Mouse (Mus musculus) limb, embryonic 14.5 days (tissue): ENCODE data around the gene Dscaml1. TPM values are rescaled to one million over a fixed set of nuclear protein-coding genes. Genes with fewer than 3 reads are reported as not detected.

Experiments used
- ATAC-seq: fragments of 200-750 bp; cut with Nextera tagmentation; 2 replicates; pipeline ENCODE4 v1.8.0; 2017; ENCODE audit warnings: low read depth, moderate number of reproducible peaks, moderate TSS enrichment; ENCODE audit not compliant: low FRiP score
- DNase-seq: peaks from one replicate; pipeline ENCODE4 v3.0.0-alpha.2; 2015; ENCODE audit warnings: low spot score
- H3K27ac ChIP-seq: fragments of 300-500 bp; sonication (generic); replicated peaks from 2 replicates; pipeline ENCODE4 v1.5.1; 2014; ENCODE audit warnings: low read depth, mild to moderate bottlenecking, low read length, moderate library complexity, mixed read lengths
- H3K27me3 ChIP-seq: fragments of 300-500 bp; sonication (generic); 2 replicates; pipeline ENCODE4 v1.6.1; 2014; ENCODE audit warnings: low read length, mixed read lengths; ENCODE audit not compliant: control insufficient read depth, insufficient read depth
- H3K36me3 ChIP-seq: fragments of 300-500 bp; sonication (generic); 2 replicates; pipeline ENCODE4 v1.6.1; 2014; ENCODE audit warnings: mild to moderate bottlenecking, low read length, moderate library complexity, mixed read lengths; ENCODE audit not compliant: control insufficient read depth, insufficient read depth
- H3K4me1 ChIP-seq: fragments of 300-500 bp; sonication (generic); 2 replicates; pipeline ENCODE4 v1.6.1; 2014; ENCODE audit warnings: antibody characterized with exemption, low read length, mixed read lengths; ENCODE audit not compliant: control insufficient read depth, insufficient read depth
- H3K4me2 ChIP-seq: fragments of 300-500 bp; sonication (generic); replicated peaks from 2 replicates; pipeline ENCODE4 v1.6.1; 2014; ENCODE audit warnings: low read depth, mild to moderate bottlenecking, low read length, moderate library complexity; ENCODE audit not compliant: severe bottlenecking
- H3K4me3 ChIP-seq: fragments of 300-500 bp; sonication (generic); replicated peaks from 2 replicates; pipeline ENCODE4 v1.5.1; 2014; ENCODE audit warnings: low read length
- H3K9ac ChIP-seq: fragments of 300-500 bp; sonication (generic); 2 replicates; pipeline ENCODE4 v1.6.1; 2014; ENCODE audit warnings: mild to moderate bottlenecking, low read depth, low read length, moderate library complexity; ENCODE audit not compliant: severe bottlenecking
- H3K9me3 ChIP-seq: fragments of 300-500 bp; sonication (generic); 2 replicates; pipeline ENCODE4 v1.6.1; 2016; ENCODE audit warnings: low read length; ENCODE audit not compliant: control insufficient read depth
- POLR2A ChIP-seq: fragments of 200-500 bp; IDR thresholded peaks from 2 replicates; pipeline ENCODE4 v1.8.0; 2012; ENCODE audit warnings: inconsistent platforms, mild to moderate bottlenecking, moderate library complexity, borderline replicate concordance; ENCODE audit not compliant: insufficient read depth, insufficient read length; ENCODE audit errors: extremely low read depth
- WGBS: fragments of 180-500 bp; shearing (Covaris S2); extraction: QIAGEN DNeasy Blood & Tissue Kit; methylation state at CpG from one replicate; pipeline ENCODE4 v1.1.7; 2014; 5-methylcytosine and 5-hydroxymethylcytosine counted together
- polyA plus RNA-seq, 2 experiments: library from polyadenylated mRNA; depleted of rRNA in 1 of 2; stranded (reverse) in 1 of 2; unstranded in 1 of 2; fragments of >200 nt; fragmentation: Nextera tagmentation in 1 of 2; extraction: Ambion mirVana in 1 of 2; gene quantifications; 2 replicates each; pipeline versions ENCODE4 v1.2.1 to v1.2.3; 2012 to 2014

Dscaml1 gene
- polyA plus RNA-seq, 2 experiments: 0.43 to 1.0 TPM

DNA sequence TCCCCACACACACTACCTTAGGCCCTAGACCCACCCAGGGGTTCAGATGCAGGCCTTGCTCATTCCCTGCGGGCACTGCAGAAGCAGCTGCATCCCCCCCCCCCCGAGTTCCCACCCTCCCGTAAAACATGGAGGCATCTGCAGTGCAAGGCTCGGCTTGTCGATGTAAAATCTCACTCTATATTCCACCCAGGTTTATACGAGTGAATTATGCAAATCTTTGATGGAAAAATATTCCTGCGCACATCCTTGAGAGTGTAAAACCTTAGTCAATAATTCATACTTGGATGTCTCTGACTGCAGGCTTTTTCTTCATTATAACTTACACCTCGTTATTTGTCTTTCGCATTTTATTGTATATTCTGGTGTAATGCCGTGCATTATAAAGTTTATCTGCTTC, 272.7 kb downstream of the Dscaml1 start:
- H3K4me3 ChIP-seq: no peak overlapping the region
- no peak for DNase-seq
- no peak overlapping the region for H3K9ac ChIP-seq
- no peaks in the 10 kb centered on the region for H3K9me3 ChIP-seq
- H3K27me3 ChIP-seq: no peaks in the 10 kb centered on the region
- 63% methylated on average over 10 of the region's 10 CpGs for WGBS
- no peak for ATAC-seq
- TF ChIP-seq POLR2A: no peak
- no peak overlapping the region for H3K27ac ChIP-seq
- no peaks in the 10 kb centered on the region for H3K4me1 ChIP-seq
- H3K36me3 ChIP-seq: no peaks in the 10 kb centered on the region
- H3K4me2 ChIP-seq: no peak overlapping the region

DNA sequence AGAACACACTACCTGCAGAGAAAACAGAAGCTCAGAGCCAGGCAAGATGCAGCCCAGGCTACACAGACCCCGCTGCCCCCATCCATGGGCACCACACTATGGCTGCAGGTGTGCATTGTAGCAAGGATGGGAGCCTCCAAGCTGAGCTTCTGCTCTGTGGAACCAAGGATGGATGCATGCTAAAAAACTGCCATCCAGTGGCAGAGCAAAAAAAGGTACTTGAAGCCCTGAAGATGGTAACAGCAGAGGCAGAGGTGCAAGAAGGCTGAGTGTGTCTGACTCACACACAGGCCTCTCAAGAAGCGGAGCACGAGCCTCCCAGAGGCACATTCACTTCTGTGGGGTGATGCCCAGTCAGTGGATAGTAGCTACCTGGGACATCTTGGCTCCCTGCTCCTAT, 276.8 kb downstream of the Dscaml1 start:
- WGBS: 81% methylated on average over 3 of the region's 3 CpGs
- no peak for ATAC-seq
- Histone ChIP-seq H3K4me2 (no peak overlapping the region), H3K9ac (no peak overlapping the region), H3K9me3 (no peaks in the 10 kb centered on the region), H3K4me1 (no peaks in the 10 kb centered on the region), H3K4me3 (no peak overlapping the region), H3K27ac (no peak overlapping the region), H3K36me3 (no peaks in the 10 kb centered on the region), H3K27me3 (no peaks in the 10 kb centered on the region)
- DNase-seq: no peak
- TF ChIP-seq POLR2A: no peak

DNA sequence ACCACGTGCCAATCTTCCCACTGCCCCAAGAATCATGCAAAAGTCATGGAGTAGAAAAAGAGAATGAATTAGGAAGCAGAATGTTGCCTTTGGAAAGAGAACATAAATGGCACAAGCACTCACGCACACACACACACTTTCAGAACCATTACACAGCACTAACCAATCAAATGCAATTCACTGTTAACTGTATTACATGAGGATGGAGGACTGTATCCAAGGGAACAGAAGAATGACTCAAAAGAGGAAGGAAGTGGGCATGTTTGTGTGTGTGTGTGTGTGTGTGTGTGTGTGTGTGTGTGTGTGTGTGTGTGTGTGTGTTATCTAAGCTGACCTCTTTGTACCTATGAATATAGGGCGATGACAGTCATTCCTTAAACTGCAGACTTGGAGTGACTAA, 278.0 kb downstream of the Dscaml1 start:
- H3K4me3 ChIP-seq: no peak overlapping the region
- WGBS: 80% methylated on average over 3 of the region's 3 CpGs
- H3K9ac ChIP-seq: no peak overlapping the region
- no peaks in the 10 kb centered on the region for H3K9me3 ChIP-seq
- H3K36me3 ChIP-seq: no peaks in the 10 kb centered on the region
- no peaks in the 10 kb centered on the region for H3K27me3 ChIP-seq
- no peak overlapping the region for H3K4me2 ChIP-seq
- no peak overlapping the region for H3K27ac ChIP-seq
- no peak for TF ChIP-seq POLR2A
- ATAC-seq: no peak
- no peaks in the 10 kb centered on the region for H3K4me1 ChIP-seq
- no peak for DNase-seq

DNA sequence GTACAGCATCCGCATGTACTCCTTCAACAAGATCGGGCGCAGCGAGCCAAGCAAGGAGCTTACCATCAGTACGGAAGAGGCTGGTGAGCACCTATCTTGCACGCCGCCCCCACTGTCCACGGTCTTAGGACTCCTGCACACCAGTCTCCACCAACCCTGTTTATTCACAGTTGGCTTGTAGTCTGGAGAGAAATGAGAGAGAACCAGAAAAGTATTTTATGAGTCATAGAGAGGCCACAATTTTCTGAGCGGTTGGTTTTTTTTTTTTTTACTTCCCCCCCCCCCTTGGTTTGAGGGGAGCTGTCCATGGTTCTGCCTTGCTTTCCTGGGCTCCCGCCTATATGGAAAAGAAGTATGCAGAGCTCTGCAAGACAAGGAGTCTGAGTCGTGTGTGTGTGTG, 283.9 kb downstream of the Dscaml1 start:
- no peak for ATAC-seq
- no peak overlapping the region for H3K4me3 ChIP-seq
- H3K36me3 ChIP-seq: no peaks in the 10 kb centered on the region
- no peak for TF ChIP-seq POLR2A
- H3K9me3 ChIP-seq: no peaks in the 10 kb centered on the region
- H3K27ac ChIP-seq: no peak overlapping the region
- DNase-seq: peak; percentile 25
- H3K27me3 ChIP-seq: no peaks in the 10 kb centered on the region
- 60% methylated on average over 11 of the region's 11 CpGs for WGBS
- no peak overlapping the region for H3K9ac ChIP-seq
- H3K4me1 ChIP-seq: no peaks in the 10 kb centered on the region
- no peak overlapping the region for H3K4me2 ChIP-seq

DNA sequence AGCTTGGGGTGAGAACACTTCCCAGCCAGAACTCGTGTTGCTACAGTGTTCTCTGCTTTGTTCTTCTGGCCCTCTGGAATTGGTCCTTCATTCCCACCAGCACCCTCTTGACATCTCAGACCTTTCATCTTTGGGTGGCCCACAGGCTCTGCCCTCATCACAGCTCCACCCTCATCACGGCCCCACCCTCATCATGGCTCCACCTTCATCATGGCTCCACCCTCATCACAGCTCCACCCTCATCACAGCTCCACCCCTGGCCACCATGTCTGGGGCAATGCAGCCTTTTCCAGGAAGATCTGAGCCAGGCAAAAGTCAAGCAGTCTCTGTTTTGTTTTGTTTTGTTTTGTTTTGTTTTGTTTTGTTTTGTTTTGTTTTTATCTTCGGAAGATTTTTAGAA, 289.0 kb downstream of the Dscaml1 start:
- WGBS: 65% methylated on average over 3 of the region's 3 CpGs
- H3K4me1 ChIP-seq: no peaks in the 10 kb centered on the region
- H3K9ac ChIP-seq: no peak overlapping the region
- H3K27me3 ChIP-seq: no peaks in the 10 kb centered on the region
- no peak overlapping the region for H3K4me2 ChIP-seq
- H3K4me3 ChIP-seq: no peak overlapping the region
- DNase-seq: no peak
- no peaks in the 10 kb centered on the region for H3K36me3 ChIP-seq
- H3K9me3 ChIP-seq: no peaks in the 10 kb centered on the region
- ATAC-seq: no peak
- H3K27ac ChIP-seq: no peak overlapping the region
- no peak for TF ChIP-seq POLR2A

DNA sequence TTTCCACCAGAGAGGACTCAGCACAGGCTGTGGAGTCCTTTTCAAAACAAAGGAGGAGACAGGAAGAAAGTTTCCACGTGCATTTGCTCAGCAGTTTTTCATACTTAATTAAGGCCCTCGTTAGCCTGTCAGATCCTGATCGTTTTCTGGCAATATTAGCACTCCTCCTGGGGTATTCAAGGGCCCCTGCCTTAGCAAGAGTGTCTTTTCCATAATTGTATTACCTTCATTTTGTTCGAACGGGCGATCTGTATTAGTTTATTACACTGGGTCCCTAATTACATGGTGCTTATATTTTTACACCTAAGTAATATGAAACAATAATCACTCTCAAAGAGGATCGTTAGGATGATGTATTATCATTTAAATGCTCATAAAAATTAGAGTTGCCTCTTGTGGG, 293.6 kb downstream of the Dscaml1 start:
- Histone ChIP-seq H3K4me3 (no peak overlapping the region), H3K4me2 (no peak overlapping the region), H3K36me3 (no peaks in the 10 kb centered on the region), H3K4me1 (no peaks in the 10 kb centered on the region), H3K9ac (no peak overlapping the region), H3K9me3 (no peaks in the 10 kb centered on the region), H3K27ac (no peak overlapping the region), H3K27me3 (no peaks in the 10 kb centered on the region)
- WGBS: 26% methylated on average over 7 of the region's 7 CpGs
- ATAC-seq (no peak), DNase-seq (no peak)
- no peak for TF ChIP-seq POLR2A
